Mouse (Mus musculus) liver, embryonic 15.5 days (tissue): ENCODE measurements around the gene Eif2s3y. TPM values are rescaled to one million over a fixed set of nuclear protein-coding genes. Genes with fewer than 3 reads are reported as not detected.

Experiments
- ATAC-seq: fragments of 200-750 bp; cut with Nextera tagmentation; 2 replicates; pipeline ENCODE4 v1.8.0; 2017; ENCODE audit warnings: moderate number of reproducible peaks, mild to moderate bottlenecking, moderate library complexity; ENCODE audit not compliant: insufficient read depth
- H3K27ac ChIP-seq: fragments of 300-500 bp; sonication (generic); replicated peaks from 2 replicates; pipeline ENCODE4 v1.5.1; 2015; ENCODE audit warnings: mild to moderate bottlenecking, inconsistent platforms
- H3K27me3 ChIP-seq: fragments of 300-500 bp; sonication (generic); 2 replicates; pipeline ENCODE4 v1.6.1; 2015; ENCODE audit warnings: mild to moderate bottlenecking, inconsistent platforms
- H3K36me3 ChIP-seq: fragments of 300-500 bp; sonication (generic); replicated peaks from 2 replicates; pipeline ENCODE4 v1.6.1; 2015; ENCODE audit warnings: moderate library complexity, mild to moderate bottlenecking, inconsistent platforms
- H3K4me1 ChIP-seq: fragments of 300-500 bp; sonication (generic); replicated peaks from 2 replicates; pipeline ENCODE4 v1.6.1; 2015; ENCODE audit warnings: inconsistent platforms
- H3K4me2 ChIP-seq: fragments of 300-500 bp; sonication (generic); 2 replicates; pipeline ENCODE4 v1.6.1; 2015; ENCODE audit warnings: moderate library complexity, mild to moderate bottlenecking, inconsistent platforms
- H3K4me3 ChIP-seq: fragments of 300-500 bp; sonication (generic); replicated peaks from 2 replicates; pipeline ENCODE4 v1.5.1; 2015; ENCODE audit warnings: mild to moderate bottlenecking, inconsistent platforms
- H3K9ac ChIP-seq: fragments of 300-500 bp; sonication (generic); 2 replicates; pipeline ENCODE4 v1.6.1; 2015; ENCODE audit warnings: moderate library complexity, mild to moderate bottlenecking, inconsistent platforms
- H3K9me3 ChIP-seq: fragments of 300-500 bp; sonication (generic); replicated peaks from 2 replicates; pipeline ENCODE4 v1.6.1; 2016; ENCODE audit warnings: inconsistent platforms
- WGBS: fragments of 180-500 bp; shearing (Covaris S2); methylation state at CpG from one replicate; pipeline ENCODE4 v1.1.7; 2015; ENCODE audit warnings: mixed read lengths; ENCODE audit not compliant: insufficient replicate concordance; 5-methylcytosine and 5-hydroxymethylcytosine counted together
- microRNA-seq: library from miRNA; unstranded; fragments of <30 nt; microRNA quantifications from one replicate; pipeline ENCODE4, GENCODE M21; 2016
- polyA plus RNA-seq: library from polyadenylated mRNA; unstranded; fragments of >200 nt; fragmentation: Nextera tagmentation; extraction: Ambion mirVana; gene quantifications from 2 replicates; pipeline ENCODE4 v1.2.1, GENCODE M21; 2015

Eif2s3y gene
- 16.6 TPM in 2 replicates for polyA plus RNA-seq

DNA sequence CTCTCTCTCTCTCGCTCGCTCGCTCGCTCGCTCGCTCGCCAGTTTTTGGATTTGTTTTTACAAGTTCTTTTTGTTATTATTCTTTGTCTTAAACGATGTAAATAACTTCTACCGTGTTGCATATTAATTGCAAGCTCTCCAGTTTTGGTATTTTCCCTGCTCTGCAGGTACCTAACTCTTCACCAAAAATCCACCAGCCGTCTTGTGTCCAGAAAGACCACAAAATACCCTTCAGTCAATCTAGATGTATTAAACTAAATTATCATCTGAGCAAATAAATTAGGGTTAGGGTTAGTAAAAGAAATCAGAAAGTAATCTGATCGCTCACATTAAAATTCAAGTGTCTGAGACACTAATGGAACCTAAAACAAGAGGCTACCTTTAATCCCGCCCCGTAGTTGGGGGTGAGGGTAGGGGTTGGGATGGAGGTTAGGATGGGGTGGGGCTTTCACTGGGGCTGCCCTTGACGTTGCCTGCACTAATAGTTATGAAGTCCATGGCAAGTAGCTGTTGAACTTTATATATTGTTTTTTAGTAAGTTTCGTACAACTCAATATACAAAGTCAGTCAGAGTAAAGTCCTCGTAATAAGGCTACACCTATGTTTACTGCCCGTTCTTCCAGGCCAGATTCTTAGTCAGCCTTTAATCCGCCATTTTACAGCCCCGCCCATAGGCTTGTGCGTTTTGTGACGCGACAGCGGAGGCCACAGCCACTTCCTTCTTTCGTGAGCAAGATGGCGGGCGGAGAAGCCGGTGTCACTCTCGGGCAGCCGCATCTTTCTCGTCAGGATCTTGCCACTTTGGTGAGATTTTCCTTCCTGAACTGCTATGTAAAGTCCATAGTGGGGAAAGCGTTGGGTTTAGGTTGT, at the start of gene Eif2s3y:
Eif2s3y (plus strand) TSS at position 662 of the 870 bp plus-strand sequence.
- peak within 1 kb of the TSS; percentile 59 for H3K4me3 ChIP-seq
- no peaks in the 10 kb centered on the region for H3K9me3 ChIP-seq
- H3K36me3 ChIP-seq: no peaks in the 10 kb centered on the region
- no peak within 1 kb of the TSS for H3K9ac ChIP-seq
- H3K27me3 ChIP-seq: no peaks in the 10 kb centered on the region
- peak within 1 kb of the TSS; percentile 33 for H3K4me2 ChIP-seq
- no peaks in the 10 kb centered on the region for H3K4me1 ChIP-seq
- no peak within 1 kb of the TSS for H3K27ac ChIP-seq
- peak; percentile 95 for ATAC-seq
- 22% methylated on average over 25 of the region's 31 CpGs for WGBS

Small RNA genes within 50 kb of the gene (microRNA-seq; reads per million reads assigned to microRNA genes)
- not detected for gene Gm47281

Other genes with a start within 250 kb of the Eif2s3y start
- not detected in 2 replicates for gene Zfy1, start 213.1 kb upstream of the Eif2s3y start, polyA plus RNA-seq
- 0.03 TPM in 1 of 2 replicates, not detected in the other for gene Uba1y, start 191.9 kb upstream of the Eif2s3y start, polyA plus RNA-seq
- 1.7 TPM in 2 replicates for gene Kdm5d, start 112.8 kb upstream of the Eif2s3y start, polyA plus RNA-seq
- 3.3 and 3.4 TPM in 2 replicates for gene Uty, start 235.2 kb downstream of the Eif2s3y start, polyA plus RNA-seq